Mouse (Mus musculus) small intestine, adult 2 months (tissue): ENCODE results near the gene Abhd14b.

Experiments used
- CTCF ChIP-seq: fragments of 200-500 bp; IDR thresholded peaks from 2 replicates; pipeline ENCODE4 v1.5.1; 2012; ENCODE audit warnings: low read depth, mild to moderate bottlenecking, control low read depth, inconsistent platforms, low read length, moderate library complexity, mixed read lengths; ENCODE audit not compliant: insufficient replicate concordance, insufficient read length; ENCODE audit errors: extremely low read depth
- POLR2A ChIP-seq: fragments of 200-500 bp; IDR thresholded peaks from 2 replicates; pipeline ENCODE4 v1.6.1; 2012; ENCODE audit warnings: low read depth, mild to moderate bottlenecking, control low read depth, inconsistent platforms, low read length, moderate library complexity

DNA sequence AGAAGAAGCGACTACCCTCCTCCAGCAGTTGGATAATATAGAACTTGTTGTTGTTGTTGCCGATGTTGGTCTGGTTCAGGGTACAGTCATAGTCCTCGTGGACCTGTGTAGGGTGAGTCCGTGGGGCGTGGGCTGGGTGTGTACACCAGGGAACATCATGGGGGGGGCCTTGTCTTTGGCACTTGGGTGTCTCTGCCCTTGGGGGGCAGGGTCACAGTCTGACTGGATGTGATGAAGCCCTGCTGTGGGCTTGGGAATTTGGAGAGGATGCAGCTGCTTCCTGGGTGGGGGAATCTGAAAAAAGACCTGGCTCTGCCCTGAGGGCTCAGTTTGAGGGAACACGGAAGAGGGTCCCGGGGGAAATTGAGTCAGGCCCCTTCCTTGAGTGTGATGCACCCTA lies 27.8 kb downstream of the Abhd14b start:
- TF ChIP-seq CTCF (no peak), POLR2A (no peak)
